Mouse (Mus musculus) CH12.LX (cell line): ENCODE results near the gene Acadvl. TPM values are rescaled to one million over a fixed set of nuclear protein-coding genes. Genes with fewer than 3 reads are reported as not detected.
A peak's percentile ranks its signal among the peaks of the same experiment; 100 is the strongest.

Experiments
- DNase-seq: peaks from one replicate; pipeline ENCODE4 v3.0.0-alpha.2; 2013; ENCODE audit errors: extremely low read depth
- H3K27ac ChIP-seq: 2 replicates; pipeline ENCODE4 v1.5.1; 2012; ENCODE audit warnings: low read depth, mild to moderate bottlenecking, control low read depth, moderate library complexity; ENCODE audit not compliant: insufficient read depth
- H3K27me3 ChIP-seq: replicated peaks from 2 replicates; pipeline ENCODE3; 2012; ENCODE audit warnings: inconsistent platforms
- H3K36me3 ChIP-seq, 2 experiments: replicated peaks in 1 of 2; 2 replicates each; pipeline versions ENCODE3 to v1.6.1; 2012; ENCODE audit warnings: inconsistent platforms in 1 of 2, low read length in 1 of 2, mild to moderate bottlenecking in 1 of 2, mixed read lengths in 1 of 2, moderate library complexity in 1 of 2; ENCODE audit not compliant: control insufficient read depth in 1 of 2, insufficient read depth in 1 of 2
- H3K4me1 ChIP-seq, 2 experiments: 2 replicates each; pipeline ENCODE4 v1.6.1; 2012; ENCODE audit warnings: inconsistent platforms in 1 of 2, moderate library complexity in 1 of 2; ENCODE audit not compliant: insufficient read depth in 2 of 2, control insufficient read depth in 1 of 2
- H3K4me2 ChIP-seq: 2 replicates; pipeline ENCODE4 v1.6.1; 2012; ENCODE audit warnings: low read depth, mild to moderate bottlenecking, control low read depth; ENCODE audit not compliant: poor library complexity, insufficient read depth, severe bottlenecking
- H3K4me3 ChIP-seq, 3 experiments: fragments of 150-350 bp in 1 of 3; sonication (generic) in 1 of 3; replicated peaks in 1 of 3; 2 replicates each; pipeline versions ENCODE3 to v1.5.1; 2011 to 2012; ENCODE audit warnings: low read depth in 2 of 3, low read length in 2 of 3, mild to moderate bottlenecking in 2 of 3, moderate library complexity in 2 of 3, control low read depth in 1 of 3, improper control_type of control experiment in 1 of 3, inconsistent platforms in 1 of 3, mixed read lengths in 1 of 3; ENCODE audit not compliant: poor library complexity in 1 of 3
- H3K79me2 ChIP-seq: replicated peaks from 2 replicates; pipeline ENCODE4 v1.6.1; 2012; ENCODE audit warnings: mild to moderate bottlenecking, moderate library complexity; ENCODE audit not compliant: control insufficient read depth, poor library complexity, insufficient read depth, severe bottlenecking; ENCODE audit errors: extremely low read depth
- H3K9ac ChIP-seq: 2 replicates; pipeline ENCODE4 v1.6.1; 2012; ENCODE audit warnings: low read depth, mild to moderate bottlenecking, control low read depth, moderate library complexity; ENCODE audit not compliant: insufficient read depth
- H3K9me3 ChIP-seq: replicated peaks from 2 replicates; pipeline ENCODE3; 2012; ENCODE audit warnings: low read length, inconsistent platforms, mixed read lengths
- BHLHE40 ChIP-seq: IDR thresholded peaks from 2 replicates; pipeline ENCODE4 v1.6.1; 2011; ENCODE audit warnings: mild to moderate bottlenecking, low read depth, low read length, improper control_type of control experiment
- CHD2 ChIP-seq: IDR thresholded peaks from 2 replicates; pipeline ENCODE4 v1.6.1; 2011; ENCODE audit warnings: low read length, improper control_type of control experiment
- CTCF ChIP-seq, 2 experiments: IDR thresholded peaks in 1 of 2; conservative IDR thresholded peaks in 1 of 2; 2 replicates each; pipeline ENCODE4 v1.5.1; 2011 to 2012; ENCODE audit warnings: low read depth in 2 of 2, low read length in 2 of 2, improper control_type of control experiment in 1 of 2, inconsistent platforms in 1 of 2, mild to moderate bottlenecking in 1 of 2, moderate library complexity in 1 of 2
- ELF1 ChIP-seq: IDR thresholded peaks from 2 replicates; pipeline ENCODE4 v1.6.1; 2014; ENCODE audit warnings: low read depth, mild to moderate bottlenecking, inconsistent platforms, low read length, improper control_type of control experiment
- EP300 ChIP-seq: IDR thresholded peaks from 2 replicates; pipeline ENCODE4 v1.6.1; 2011; ENCODE audit warnings: low read length, improper control_type of control experiment
- ETS1 ChIP-seq: conservative IDR thresholded peaks from 2 replicates; pipeline ENCODE4 v1.6.1; 2012; ENCODE audit warnings: low read depth, mild to moderate bottlenecking, inconsistent platforms, low read length, improper control_type of control experiment, moderate library complexity
- IRF4 ChIP-seq: IDR thresholded peaks from 2 replicates; pipeline ENCODE4 v1.6.1; 2014; ENCODE audit warnings: low read depth, mild to moderate bottlenecking, inconsistent platforms, low read length, improper control_type of control experiment
- KAT2A ChIP-seq: IDR thresholded peaks from 2 replicates; pipeline ENCODE4 v1.6.1; 2012; ENCODE audit warnings: low read length, improper control_type of control experiment, inconsistent platforms; ENCODE audit not compliant: insufficient replicate concordance
- MAFK ChIP-seq: IDR thresholded peaks from 2 replicates; pipeline ENCODE4 v1.6.1; 2011; ENCODE audit warnings: low read length, improper control_type of control experiment; ENCODE audit not compliant: insufficient replicate concordance
- MEF2A ChIP-seq: IDR thresholded peaks from 2 replicates; pipeline ENCODE4 v1.6.1; 2014; ENCODE audit warnings: low read depth, mild to moderate bottlenecking, inconsistent platforms, low read length, improper control_type of control experiment, borderline replicate concordance
- MXI1 ChIP-seq: IDR thresholded peaks from 2 replicates; pipeline ENCODE4 v1.6.1; 2011; ENCODE audit warnings: mild to moderate bottlenecking, low read depth, low read length, improper control_type of control experiment
- MYC ChIP-seq: IDR thresholded peaks from 2 replicates; pipeline ENCODE4 v1.6.1; 2011; ENCODE audit warnings: low read depth, mild to moderate bottlenecking, improper control_type of control experiment, low read length
- PAX5 ChIP-seq: IDR thresholded peaks from 2 replicates; pipeline ENCODE4 v1.6.1; 2012; ENCODE audit warnings: low read length, inconsistent platforms, mixed read lengths
- POLR2A ChIP-seq: IDR thresholded peaks from 2 replicates; pipeline ENCODE4 v1.6.1; 2011; ENCODE audit warnings: low read depth, mild to moderate bottlenecking, improper control_type of control experiment, low read length
- POLR2AphosphoS2 ChIP-seq: IDR thresholded peaks from 2 replicates; pipeline ENCODE4 v1.6.1; 2011; ENCODE audit warnings: low read depth, low read length, improper control_type of control experiment
- RCOR1 ChIP-seq: conservative IDR thresholded peaks from 2 replicates; pipeline ENCODE4 v1.6.1; 2012; ENCODE audit warnings: low read depth, mild to moderate bottlenecking, inconsistent platforms, low read length, improper control_type of control experiment
- SMC3 ChIP-seq: IDR thresholded peaks from 2 replicates; pipeline ENCODE4 v1.6.1; 2011; ENCODE audit warnings: low read depth, low read length, improper control_type of control experiment
- ZKSCAN1 ChIP-seq: IDR thresholded peaks from 2 replicates; pipeline ENCODE4 v1.6.1; 2012; ENCODE audit warnings: low read depth, inconsistent platforms, low read length, improper control_type of control experiment, borderline replicate concordance
- ZNF384 ChIP-seq: IDR thresholded peaks from 2 replicates; pipeline ENCODE4 v1.6.1; 2012; ENCODE audit warnings: low read depth, low read length, improper control_type of control experiment, inconsistent platforms
- dilution Hi-C: fragments of 300-500 bp; cut with MboI; formaldehyde crosslinking; loops from 2 replicates; pipeline ENCODE4 v1.14.3; 2020; ENCODE audit warnings: low sequenced_read_pairs; ENCODE audit not compliant: extremely low pct_unique_long_range_greater_than_20kb, extremely low pct_ligation_motif_present
- in situ Hi-C: fragments of 300-500 bp; cut with MboI; formaldehyde crosslinking; loops from 3 replicates; pipeline ENCODE4 v1.14.3; 2019; ENCODE audit warnings: low sequenced_read_pairs, low pct_ligation_motif_present, low pct_unique_long_range_greater_than_20kb, mixed read lengths
- polyA plus RNA-seq: library from polyadenylated mRNA; unstranded; fragments of >175 nt; gene quantifications from 2 replicates; pipeline ENCODE4 v1.2.1, GENCODE M21; 2012; ENCODE audit warnings: low read depth; ENCODE audit not compliant: insufficient read length
- total RNA-seq, 2 experiments: library from RNA; depleted of rRNA; stranded (reverse); fragments of 300-350 nt in 1 of 2; fragments of >200 nt in 1 of 2; gene quantifications; 2 replicates each; pipeline ENCODE4 v1.2.3; 2012 to 2014

The Acadvl gene
- total and polyA plus RNA-seq, 3 experiments: 76.9 to 148 (median 81.8) TPM

GRCm38 (mm10) chr11:70039631-70040030 is 24.4 kb upstream of the Acadvl start:
- TF ChIP-seq PAX5: no peak
- no peak for TF ChIP-seq SMC3
- TF ChIP-seq MEF2A: no peak
- no peak for TF ChIP-seq ZNF384
- TF ChIP-seq POLR2AphosphoS2: no peak
- TF ChIP-seq MYC: no peak
- no peak for TF ChIP-seq IRF4
- TF ChIP-seq CTCF (conservative IDR thresholded peaks at IDR 0.05 in 1 of 2, IDR thresholded peaks at IDR 0.05 in 1 of 2; ENCODE audit: low read depth in 2 of 2, low read length in 2 of 2): no peak
- TF ChIP-seq CHD2: no peak
- TF ChIP-seq RCOR1: no peak
- TF ChIP-seq KAT2A: no peak
- TF ChIP-seq ZKSCAN1: no peak
- TF ChIP-seq EP300: no peak
- TF ChIP-seq POLR2A: no peak
- TF ChIP-seq MXI1: no peak
- no peak for TF ChIP-seq ETS1
- TF ChIP-seq MAFK: no peak
- TF ChIP-seq BHLHE40: no peak
- Histone ChIP-seq H3K4me3 (no peak overlapping the region), H3K4me2 (no peak overlapping the region), H3K27ac (no peak overlapping the region), H3K4me1 (peaks cover 10 to 17% of the 10 kb centered on the region in 2 experiments), H3K9me3 (no peaks in the 10 kb centered on the region), H3K36me3 (peaks cover 0 to 46% of the 10 kb centered on the region in 2 experiments), H3K9ac (no peak overlapping the region), H3K27me3 (no peaks in the 10 kb centered on the region), H3K79me2 (no peaks in the 10 kb centered on the region)
- no peak for DNase-seq
- dilution Hi-C loops (no loop called here), in situ Hi-C loops (no loop called here)

GRCm38 (mm10) chr11:70038174-70038573 is 23.0 kb upstream of the Acadvl start:
- H3K9me3 ChIP-seq: no peaks in the 10 kb centered on the region
- no peak overlapping the region for H3K4me3 ChIP-seq
- H3K4me1 ChIP-seq: peaks cover 10 to 17% of the 10 kb centered on the region in 2 experiments
- dilution Hi-C loops: no loop called here
- no peak overlapping the region for H3K27ac ChIP-seq
- no peaks in the 10 kb centered on the region for H3K79me2 ChIP-seq
- TF ChIP-seq ELF1: no peak
- 0 out of 2 replicates have a peak, but pooled peaks have one; percentile 27 for TF ChIP-seq MEF2A
- no peaks in the 10 kb centered on the region for H3K27me3 ChIP-seq
- peak overlapping the region; percentile 19; the same call in 1 of the 2 replicates for H3K9ac ChIP-seq
- DNase-seq: peak; percentile 40
- peak overlapping the region; percentile 64 for H3K4me2 ChIP-seq
- in situ Hi-C loops: no loop called here
- peaks cover 0 to 36% of the 10 kb centered on the region in 2 experiments for H3K36me3 ChIP-seq
